Mouse (Mus musculus) right cerebral cortex, postnatal 10 days (tissue): ENCODE measurements around the gene Slc35f1.
A peak's percentile ranks its signal among the peaks of the same experiment; 100 is the strongest.
"Not testable (repeated sequence)": the region's sequence is repeated elsewhere in the genome, so short reads cannot be mapped to it uniquely, and the experiment has no call there.

Source experiments
- DNase-seq, 2 experiments: peaks; one replicate each; pipeline ENCODE4 v3.0.0; 2021; ENCODE audit warnings: low spot score in 2 of 2

The Slc35f1 gene

DNA sequence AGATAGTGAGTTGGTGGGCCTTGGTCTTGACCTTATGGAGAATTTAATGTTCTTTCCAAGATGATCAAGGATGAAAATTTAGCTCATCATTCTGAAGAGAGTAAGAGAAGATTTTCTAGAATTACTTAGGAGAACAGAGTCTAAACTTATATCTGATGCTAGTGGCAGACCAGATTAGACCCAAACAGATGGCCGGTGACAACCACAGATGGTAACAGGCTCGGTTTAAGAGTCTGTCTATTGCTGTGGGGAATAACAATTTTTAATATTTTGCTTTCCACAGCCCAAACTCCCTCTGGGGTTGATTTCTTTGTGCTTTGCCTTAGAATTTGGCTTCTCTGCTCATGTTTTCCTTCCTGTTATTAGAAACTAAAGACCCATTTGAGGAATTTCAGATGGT is 96.7 kb downstream of the Slc35f1 start:
- peak; percentile 69 to 79 for DNase-seq

DNA sequence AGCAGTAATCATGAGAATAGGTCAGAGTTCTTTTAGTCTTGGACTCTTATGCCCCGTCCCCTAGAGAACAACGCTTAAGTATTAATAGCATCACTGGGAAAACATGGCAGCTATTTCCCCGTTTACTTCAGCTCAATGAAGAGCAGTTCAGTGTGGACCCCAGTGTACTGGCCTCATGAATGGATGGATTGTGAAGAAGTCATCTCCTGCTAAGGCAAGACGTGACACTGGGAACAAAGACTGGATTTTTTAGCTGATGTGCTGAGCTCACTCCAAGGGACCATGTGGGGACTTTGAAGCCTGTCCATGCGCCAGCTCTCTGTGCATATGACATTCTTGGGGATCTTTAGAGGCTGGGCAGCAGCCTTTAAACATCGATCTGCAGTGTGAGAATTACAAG is 101.2 kb downstream of the Slc35f1 start:
- DNase-seq: peak; percentile 26 to 42

DNA sequence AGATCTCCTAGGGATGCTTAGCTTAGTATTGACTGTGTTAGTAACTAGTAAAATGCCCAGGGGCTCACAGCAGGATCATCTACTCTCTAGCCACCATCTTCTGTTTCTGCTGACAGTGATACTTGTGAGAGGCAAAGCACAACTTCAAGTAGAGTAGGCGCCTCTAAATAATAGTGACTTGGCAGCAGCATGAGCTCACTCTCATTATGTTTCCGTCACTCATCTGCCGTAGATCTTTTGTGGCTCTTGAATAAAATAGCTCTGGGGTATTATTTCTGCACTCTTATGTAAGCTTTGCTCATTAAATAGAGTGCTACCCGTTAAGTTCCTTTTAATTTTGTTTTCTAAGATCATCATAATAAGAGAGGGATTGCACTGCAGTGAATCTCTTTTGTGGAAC is 107.1 kb downstream of the Slc35f1 start:
- DNase-seq: no peak

DNA sequence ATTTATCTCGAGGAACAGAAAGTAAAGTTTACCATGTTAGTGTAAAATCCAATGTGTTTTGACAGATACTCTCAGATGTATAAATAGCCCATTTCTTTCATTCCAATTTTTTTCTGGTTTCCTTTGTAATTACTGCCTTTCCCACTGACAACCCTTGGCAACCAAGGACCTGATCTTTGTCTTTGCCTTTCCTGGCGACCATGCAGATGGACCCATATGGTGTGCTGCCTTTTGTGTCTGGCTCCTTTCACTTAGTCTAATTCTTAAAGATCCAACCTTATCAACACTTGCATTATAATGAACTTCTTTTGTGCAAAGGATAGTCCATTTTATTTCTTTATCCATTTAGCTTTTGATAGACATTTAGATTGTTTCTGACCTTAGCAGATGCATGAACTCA is 117.5 kb downstream of the Slc35f1 start:
- DNase-seq: no peak

DNA sequence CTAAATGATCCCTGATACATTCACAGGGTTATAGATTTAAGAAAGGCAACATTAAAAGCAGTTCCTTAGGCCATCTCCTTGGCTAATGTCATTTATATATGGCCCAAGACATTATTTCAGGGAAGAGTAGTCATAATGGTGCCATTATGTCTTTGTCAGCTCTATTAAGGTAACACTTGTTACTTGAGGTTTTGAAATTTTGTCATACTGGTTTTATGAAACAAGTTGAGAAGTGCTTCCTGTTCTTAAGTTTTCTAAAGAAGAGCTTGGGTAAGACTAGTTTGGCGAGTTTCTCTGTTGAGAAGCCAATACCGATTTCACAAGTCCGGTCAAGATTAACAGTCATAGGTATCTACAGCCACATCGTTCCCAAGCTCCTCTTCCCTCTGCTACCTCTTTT is 122.5 kb downstream of the Slc35f1 start:
- DNase-seq: no peak

DNA sequence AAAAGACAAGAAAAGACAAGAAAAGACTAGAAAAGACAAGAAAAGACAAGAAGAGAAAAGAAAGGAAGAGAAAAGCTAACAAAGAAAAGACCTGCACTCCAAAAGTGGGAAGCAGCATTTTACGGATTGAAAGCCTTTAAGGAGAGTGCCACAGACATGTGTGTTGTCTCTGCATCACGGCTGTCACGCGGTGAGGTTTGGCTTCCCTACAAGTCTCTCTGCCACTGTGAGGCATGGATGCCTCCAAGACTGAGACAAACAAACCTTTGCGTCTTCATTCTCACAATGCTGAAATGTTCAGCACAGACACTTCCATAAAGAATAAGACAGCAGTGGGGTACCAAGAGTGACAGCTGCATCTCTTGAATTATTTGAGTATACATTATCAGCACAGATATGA is 124.0 kb downstream of the Slc35f1 start:
- DNase-seq: peak in 1 of 2 experiments; percentile 31

DNA sequence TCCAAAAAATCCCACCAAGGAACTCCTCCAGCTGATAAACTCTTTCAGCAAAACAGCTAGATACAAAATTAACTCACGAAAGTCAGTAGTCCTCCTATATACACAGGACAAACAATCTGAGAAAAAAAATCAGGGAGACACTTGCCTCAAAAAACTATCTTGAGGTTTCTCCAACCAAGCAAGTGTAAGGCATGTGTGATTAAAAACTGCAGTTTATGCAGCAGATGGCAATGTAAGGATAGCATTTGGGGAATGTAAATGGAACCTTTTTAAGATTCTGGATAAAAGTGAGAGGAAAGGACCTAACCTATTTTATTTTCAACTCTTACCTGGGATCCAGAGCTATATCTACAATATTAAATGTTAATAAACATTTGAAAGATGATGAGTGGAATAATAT is 129.3 kb downstream of the Slc35f1 start:
- DNase-seq: no peak

DNA sequence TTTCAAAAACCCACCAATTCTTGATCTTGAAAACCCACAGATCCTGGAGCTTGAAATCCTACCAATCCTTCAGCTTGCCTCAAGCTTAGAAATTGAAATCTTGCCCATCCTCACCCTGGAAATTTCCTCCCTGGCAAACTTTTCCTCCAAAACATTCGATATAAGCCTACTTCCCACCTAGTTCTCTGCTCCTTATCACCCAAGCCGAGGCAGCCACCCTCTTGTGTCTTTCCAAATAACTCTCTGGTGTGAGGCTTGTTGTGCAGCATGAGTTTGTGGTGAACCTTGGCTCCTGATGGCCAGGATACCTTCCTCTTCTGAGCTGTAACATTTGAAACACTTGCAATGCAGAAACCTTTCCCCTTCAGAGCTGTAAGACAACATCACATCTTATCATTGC is 132.6 kb downstream of the Slc35f1 start:
- DNase-seq: no peak

DNA sequence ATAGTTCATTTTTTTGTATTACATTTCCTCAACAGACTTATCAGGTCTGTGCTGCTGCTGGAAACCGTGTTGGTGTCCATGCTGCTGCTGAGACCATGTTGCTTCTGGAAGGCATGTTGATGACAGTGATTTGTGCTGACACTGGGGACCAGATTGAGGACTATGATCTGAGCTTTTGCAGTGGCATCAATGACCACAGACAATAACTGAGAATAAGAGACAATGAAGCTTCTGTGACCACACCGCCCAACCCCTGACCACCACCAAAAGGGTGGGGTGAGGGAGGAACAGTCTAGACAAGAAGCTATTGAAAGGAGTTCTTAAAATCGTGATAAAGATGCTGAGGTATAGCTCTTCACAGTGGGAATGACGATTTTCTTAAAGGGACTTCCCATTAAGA is 135.4 kb downstream of the Slc35f1 start:
- no peak for DNase-seq

DNA sequence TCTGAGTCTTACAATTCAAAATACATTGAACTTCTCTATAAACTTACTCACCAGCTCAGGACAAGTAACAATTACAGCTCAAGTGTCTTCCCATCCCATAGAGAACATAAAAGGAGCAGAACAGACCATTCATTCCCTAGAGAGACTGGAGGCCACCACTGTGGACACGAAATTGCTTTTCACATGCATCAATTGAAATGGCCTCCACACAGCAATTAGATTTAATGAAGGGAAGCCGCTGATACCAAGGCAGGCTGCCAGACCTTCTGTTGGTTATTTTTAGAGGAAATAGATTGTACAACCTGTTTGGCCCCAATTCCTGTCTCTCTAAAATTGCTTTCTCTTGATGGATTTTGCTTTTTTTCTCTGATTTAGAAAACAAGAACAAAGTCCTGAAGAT is 150.5 kb downstream of the Slc35f1 start:
- DNase-seq: no peak

DNA sequence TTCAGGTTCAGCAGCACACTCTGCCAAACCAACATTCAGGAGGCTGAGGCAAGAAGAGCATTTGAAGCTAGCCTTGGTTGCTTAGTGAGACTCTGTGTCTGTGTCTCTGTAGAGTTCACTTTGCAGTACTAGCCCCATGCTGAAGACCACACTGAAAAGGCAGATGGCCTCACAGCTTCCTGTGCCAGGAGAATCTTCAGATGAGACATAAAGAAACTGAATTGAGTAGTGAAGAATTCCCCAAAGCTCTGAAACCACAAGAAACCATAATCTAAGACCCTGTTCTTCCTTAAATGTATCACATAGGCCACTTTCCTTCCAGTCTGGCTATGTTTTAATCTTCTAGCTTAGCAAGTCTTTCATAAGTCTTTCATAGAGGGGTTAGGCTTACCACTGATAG is 161.7 kb downstream of the Slc35f1 start:
- no peak for DNase-seq

DNA sequence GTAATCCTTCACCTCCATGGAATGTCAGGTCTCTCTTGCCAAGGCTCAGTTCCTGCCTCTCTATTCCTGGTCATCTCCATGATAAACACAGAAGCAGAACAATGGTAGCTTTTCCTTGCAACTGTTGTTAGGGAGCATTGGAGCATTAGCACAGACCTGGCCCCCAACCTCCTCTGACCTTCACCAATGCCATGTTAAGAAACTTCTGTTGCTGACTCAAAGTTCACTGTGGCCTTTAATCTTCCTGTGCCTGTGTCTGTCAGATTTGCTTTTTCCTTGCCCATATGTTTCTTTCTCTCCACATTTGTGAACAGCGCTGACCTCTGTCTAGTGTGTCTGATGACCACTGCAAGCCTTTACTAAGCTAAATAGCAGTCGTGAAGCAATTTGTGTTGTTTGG is 170.5 kb downstream of the Slc35f1 start:
- no peak for DNase-seq

DNA sequence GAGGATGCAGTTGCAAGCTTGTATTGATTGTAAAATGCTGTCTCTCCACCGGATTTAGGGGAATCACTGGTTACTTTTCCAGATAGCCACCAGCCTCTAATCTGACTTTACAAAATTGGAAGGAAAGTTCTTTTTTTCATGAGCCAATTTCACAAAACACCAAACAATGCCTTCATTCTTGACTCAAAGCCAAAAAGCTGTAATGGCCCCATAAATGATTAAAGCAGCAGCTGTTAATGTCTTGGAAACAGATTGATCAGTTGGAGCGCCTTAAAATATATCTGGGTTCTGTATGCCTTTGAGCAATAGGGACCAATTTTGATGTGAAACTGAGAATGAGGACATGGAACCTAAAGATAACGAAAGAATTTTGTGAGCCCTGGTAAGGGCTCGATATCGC is 174.6 kb downstream of the Slc35f1 start:
- DNase-seq: no peak

DNA sequence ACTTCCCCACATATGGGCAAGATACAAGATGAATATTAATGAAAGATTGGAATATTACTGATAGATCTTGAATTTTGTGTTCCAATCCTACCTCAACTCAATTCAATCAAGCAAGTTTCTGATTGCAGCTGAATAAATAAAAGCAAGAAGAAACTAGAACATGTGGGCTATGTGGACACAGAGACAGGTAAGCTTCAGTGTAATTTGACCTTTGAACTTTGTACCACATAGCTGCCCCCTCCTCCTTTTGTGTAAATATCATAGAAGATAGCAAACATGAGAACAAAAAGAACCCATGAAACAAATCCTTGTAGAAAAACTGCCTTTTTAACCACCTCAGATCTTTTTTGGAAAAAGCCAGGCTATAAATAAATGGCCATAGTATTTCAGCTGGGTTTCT is 180.8 kb downstream of the Slc35f1 start:
- DNase-seq: no peak

DNA sequence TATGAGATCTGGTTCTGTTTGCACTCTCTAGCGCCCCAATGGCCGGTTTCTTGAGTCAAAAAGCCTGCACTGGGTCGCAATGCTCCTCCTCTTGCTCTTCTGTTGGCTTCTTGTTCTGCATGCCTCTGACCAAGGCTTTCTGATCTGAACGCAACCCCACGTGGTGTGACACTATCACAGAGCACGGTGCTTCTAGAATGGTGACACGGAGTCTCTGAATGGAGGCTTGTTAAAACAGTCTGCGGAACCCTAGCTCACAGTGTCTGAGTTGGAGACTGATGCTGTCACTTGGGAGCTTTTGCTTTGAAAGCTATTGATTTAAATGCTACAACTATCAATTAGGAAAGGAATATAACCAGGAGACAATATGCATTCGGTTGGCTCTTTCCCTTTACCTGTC is 183.8 kb downstream of the Slc35f1 start:
- no peak for DNase-seq

DNA sequence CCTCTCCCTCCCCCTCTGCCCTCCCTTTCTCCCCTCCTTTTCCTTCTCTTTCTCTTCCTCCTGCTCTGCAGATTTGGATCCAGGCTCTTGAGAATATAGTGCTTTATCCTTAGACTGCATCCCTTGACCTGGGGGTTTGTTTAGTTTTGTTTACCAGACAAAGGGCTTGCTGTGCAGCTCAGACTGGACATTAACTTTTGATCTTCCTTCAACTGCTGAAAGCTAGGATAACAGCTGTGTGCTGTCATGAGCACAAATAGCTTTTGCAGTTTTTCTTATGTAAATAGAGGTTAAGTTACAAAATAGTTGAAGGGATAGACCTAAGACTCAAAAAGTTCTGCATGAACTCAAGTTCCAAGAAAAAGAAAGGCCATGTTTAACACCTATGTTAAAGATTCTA is 184.4 kb downstream of the Slc35f1 start:
- DNase-seq: no peak

DNA sequence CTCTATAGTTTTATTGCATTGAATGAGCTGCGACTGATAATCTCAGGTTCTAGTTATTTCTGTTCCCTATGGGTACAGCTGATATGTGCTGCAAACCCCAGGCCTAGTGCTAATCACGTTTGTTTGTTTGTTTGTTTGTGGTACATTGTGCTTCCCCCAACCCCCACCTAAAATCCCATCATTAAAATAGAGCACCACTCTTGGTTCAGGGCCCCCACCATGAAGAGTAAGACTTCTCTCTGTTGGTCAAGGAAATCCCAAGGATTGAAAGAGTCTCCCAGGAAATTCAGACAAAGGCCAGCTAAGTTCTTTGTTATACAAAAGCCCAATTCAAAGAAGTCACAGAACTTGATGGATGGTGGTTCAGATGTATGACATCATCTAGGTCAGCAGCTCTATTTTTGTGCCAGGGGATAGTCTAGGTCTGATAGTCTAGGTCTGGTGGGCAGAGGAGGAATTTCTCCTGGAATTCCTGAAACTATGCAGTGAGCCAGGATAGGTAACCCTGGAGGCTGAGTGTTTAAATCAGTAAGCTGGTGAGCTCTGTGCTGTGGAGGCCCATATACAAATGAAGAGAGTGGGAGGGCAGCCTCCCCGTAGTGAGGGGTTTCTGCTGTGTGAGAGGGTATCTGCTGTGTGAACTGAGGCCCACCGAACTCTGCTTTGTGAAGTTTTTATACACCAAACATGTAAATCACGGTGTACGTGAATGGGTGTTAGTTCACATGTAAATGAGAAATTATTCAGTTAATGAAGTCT is 187.1 kb downstream of the Slc35f1 start:
- DNase-seq: no peak

DNA sequence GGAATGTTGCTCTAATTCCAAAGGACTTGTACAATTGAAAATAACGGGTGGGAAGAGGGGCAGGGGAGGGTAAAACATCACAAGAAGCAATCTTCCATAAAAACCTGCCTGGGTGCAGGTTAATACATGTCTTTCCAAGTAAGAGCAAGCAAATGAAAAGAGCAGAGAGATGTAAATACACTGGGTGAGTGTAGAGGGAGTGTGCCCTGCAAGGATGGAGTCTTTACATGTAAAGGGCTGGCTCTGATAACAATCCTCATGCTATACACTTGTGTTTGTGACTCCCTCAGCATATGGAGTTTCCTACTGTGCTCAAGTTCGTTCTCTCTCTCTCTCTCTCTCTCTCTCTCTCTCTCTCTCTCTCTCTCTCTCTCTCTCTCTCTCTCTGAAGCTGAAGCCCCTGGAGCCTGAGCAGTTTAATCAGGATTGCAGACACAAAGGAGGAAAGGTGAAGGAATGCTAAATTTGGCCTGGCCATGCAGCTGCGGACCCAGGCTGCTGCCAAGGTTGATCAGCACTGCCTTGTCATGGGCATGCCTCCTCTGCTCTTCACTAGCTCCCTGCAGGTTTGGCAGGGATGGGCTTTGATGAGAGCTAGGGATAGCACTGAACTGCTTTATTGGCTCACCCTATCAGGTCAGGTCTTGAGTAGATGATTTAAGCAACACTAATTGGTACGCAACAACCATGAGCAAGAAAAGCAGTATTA is 187.9 kb downstream of the Slc35f1 start:
- DNase-seq: no peak

DNA sequence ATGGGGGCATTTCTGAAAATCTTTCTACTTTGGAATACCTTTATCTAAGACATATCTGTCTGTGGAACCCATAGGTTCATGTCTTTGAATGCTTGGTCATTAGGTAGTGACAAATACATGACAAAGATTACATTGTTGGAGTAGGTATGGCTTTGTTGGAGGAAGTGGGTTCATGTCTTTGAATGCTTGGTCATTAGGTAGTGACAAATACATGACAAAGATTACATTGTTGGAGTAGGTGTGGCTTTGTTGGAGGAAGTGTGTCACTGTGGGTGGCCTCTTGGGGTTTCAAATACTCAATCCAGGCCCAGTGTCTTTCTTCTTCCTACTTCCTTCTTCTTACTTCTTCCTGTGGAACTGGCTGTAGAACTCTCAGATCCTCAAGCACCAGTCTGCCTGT is 206.4 kb downstream of the Slc35f1 start:
- not testable (repeated sequence) for DNase-seq

DNA sequence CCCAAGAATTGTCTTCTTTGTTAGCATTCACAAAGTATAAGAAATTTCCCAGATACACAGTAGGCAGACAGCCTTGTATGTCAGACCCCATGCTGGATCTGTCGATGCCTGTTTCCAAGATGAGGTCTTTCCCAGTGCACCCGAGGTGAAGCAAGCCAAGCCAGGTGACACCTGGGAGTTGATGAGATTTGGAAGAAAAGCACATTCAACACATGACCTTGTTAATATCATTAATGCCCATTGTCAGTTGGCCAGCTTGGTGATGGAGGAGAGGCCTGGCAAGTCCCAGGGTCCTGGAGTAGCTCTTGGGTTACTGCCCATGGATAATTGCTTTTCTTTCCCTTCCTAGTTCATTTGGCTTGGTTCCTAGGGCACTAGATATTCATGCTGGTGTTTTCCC is 214.6 kb downstream of the Slc35f1 start:
- DNase-seq: peak; percentile 32 to 38

DNA sequence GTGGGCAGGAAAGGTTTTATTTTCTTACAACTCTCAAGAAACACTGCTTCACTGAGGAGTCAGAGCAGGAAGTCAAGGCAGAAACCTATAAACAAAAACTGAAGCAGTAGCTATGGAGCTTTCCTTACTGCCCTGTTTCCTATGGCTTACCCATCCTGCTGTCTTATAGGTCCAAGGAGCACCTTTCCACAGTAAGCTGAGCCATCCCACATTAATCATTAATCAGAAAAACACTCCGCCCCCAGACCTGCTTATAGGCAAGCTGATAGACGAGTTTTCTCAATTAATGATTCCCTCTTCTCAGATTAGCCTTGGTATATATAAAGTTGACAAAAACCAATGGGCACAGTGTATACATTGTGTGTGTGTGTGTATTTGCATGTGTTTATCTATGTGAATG is 221.4 kb downstream of the Slc35f1 start:
- no peak for DNase-seq

DNA sequence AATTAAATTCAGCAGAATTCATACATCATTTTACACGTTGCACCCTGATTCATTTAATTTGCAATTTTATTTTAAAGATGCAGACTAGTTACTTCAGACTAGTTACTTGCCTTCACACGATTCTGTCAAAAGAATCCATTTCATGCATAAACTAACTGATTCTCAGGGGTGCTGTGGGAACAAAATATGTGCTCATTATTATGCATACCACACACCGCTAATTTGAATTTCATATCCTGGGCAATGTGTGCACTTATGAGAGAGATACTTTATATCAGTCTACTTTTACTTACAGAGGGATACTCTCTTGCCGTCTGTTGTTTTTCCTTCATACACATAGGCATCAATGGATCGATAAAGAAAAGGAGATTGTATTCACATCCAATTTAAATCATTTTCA is 228.4 kb downstream of the Slc35f1 start:
- no peak for DNase-seq

DNA sequence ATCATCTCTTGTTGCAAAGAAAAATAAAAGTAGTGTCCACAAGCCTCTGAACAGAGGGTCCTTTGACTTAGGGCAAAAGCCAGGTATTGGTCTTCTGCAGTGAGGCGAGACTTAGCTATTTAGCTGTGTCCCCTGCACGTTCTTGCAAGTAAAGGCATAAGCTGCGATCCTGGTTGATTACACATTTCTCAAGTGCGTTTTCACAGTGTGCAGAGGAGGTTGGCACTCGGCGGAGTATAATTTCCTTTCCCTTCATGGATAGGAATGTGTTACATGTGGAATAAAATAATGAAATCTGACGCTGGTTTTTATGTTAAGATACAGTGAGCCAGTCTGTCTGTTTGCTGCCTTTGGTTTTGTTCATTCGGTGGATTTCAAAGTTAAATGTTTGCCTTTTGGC is 232.8 kb downstream of the Slc35f1 start:
- DNase-seq: peak; percentile 32 to 42

DNA sequence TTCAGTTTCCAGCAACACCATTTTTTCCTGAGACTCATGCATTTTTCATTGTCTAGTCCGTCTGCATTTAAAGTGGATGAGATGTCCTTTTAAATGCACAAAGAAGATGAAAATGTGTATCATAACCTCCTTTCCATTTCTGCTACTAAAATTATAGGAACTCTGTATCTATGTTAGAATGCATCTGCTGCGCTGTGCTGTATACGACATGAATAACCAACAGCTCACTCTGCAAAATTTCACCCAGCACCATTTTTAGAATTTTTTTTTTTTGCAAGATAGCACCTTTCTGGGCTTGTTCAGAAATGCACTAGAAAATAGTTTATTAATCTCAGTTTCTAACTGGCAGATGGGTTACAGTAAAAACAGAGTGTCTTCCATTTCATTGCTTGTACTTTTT is 236.0 kb downstream of the Slc35f1 start:
- DNase-seq: no peak
